ENCODE assay signal across 21 mouse cellular contexts in the genomic region with DNA sequence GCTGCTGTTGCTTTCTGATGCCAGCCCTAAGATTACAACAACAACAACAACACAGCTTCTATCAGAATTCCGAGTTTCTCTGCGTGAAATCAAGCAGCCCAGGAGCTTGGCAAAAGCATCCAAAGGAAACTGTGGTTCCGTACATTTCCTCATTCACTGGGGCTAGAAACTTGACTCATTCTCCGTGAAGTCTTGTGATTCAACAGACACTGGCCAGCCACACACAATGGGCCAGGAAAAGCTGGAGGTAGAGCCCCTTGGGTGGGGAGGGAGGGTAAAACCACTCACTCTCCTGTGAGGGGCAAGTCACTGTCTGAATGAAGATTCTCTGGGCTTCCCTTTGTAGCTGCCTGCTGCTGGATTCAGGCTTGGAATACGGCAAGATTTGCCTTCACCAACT. TPM values are rescaled to one million over a fixed set of nuclear protein-coding genes. Genes with fewer than 3 reads are reported as not detected.
DNase-seq lines count a peak whose midpoint lies in the region; ATAC-seq and TF ChIP-seq lines count a peak whose summit lies in the region.
"Had no signal": no experiment of that assay in that cellular context is flagged by ENCODE, and none has a peak within 500 bp of the region (broad histone marks: within the 10 kb centered on the region; RNA-seq: fewer than 3 reads in every experiment).

No protein-coding gene starts in this region.

- no peak overlapping the region for H3K4me2 ChIP-seq in intestine, embryonic 15.5 days (replicated peaks)
- no peak overlapping the region for H3K4me2 ChIP-seq in intestine, postnatal 0 days (replicated peaks; ENCODE audit: low read depth)
- H3K4me2 ChIP-seq: liver, embryonic 13.5 days; lung, embryonic 15.5 days; midbrain, embryonic 13.5 days; neural tube, embryonic 13.5 days had no signal

- H3K9me3 ChIP-seq in intestine, embryonic 15.5 days, result no peaks in the 10 kb centered on the region
- H3K9me3 ChIP-seq in intestine, postnatal 0 days (ENCODE audit: control insufficient read depth), result no peaks in the 10 kb centered on the region
- H3K9me3 ChIP-seq: liver, embryonic 13.5 days; lung, embryonic 15.5 days; midbrain, embryonic 13.5 days; neural tube, embryonic 13.5 days had no signal

- H3K27ac ChIP-seq in intestine, embryonic 15.5 days, result no peak overlapping the region
- H3K27ac ChIP-seq in intestine, postnatal 0 days (ENCODE audit: low read depth, low read length), result no peak overlapping the region
- H3K27ac ChIP-seq: layer of hippocampus, adult 2 months; liver, embryonic 13.5 days; lung, embryonic 15.5 days; midbrain, embryonic 13.5 days; neural tube, embryonic 13.5 days had no signal

- no peaks in the 10 kb centered on the region for H3K36me3 ChIP-seq in intestine, embryonic 15.5 days
- no peaks in the 10 kb centered on the region for H3K36me3 ChIP-seq in intestine, postnatal 0 days (ENCODE audit: control insufficient read depth, insufficient read depth)
- H3K36me3 ChIP-seq: liver, embryonic 13.5 days; lung, embryonic 15.5 days; midbrain, embryonic 13.5 days; neural tube, embryonic 13.5 days had no signal

- no peaks in the 10 kb centered on the region for H3K27me3 ChIP-seq in intestine, embryonic 15.5 days (replicated peaks)
- H3K27me3 ChIP-seq in intestine, postnatal 0 days (replicated peaks; ENCODE audit: control insufficient read depth, insufficient read depth, low read length), result no peaks in the 10 kb centered on the region
- H3K27me3 ChIP-seq: liver, embryonic 13.5 days; lung, embryonic 15.5 days; midbrain, embryonic 13.5 days; neural tube, embryonic 13.5 days had no signal

- no peak for TF ChIP-seq CTCF in intestine, postnatal 0 days (IDR thresholded peaks at IDR 0.05; ENCODE audit: low read depth)

- ATAC-seq in intestine, embryonic 15.5 days, result peak; percentile 45; the same call in 1 of the 2 replicates
- ATAC-seq in intestine, postnatal 0 days, result no peak
- peak; percentile 67 for ATAC-seq in common myeloid progenitor, adult 5-6 weeks (replicated peaks; ENCODE audit: low read depth, poor library complexity, severe bottlenecking)
- ATAC-seq in megakaryocyte, adult 5-6 weeks (ENCODE audit: poor library complexity, severe bottlenecking), result 0 out of 2 replicates have a peak, but pooled peaks have one; percentile 24
- ATAC-seq: CD4-positive, CD25-positive, alpha-beta regulatory T cell, adult 4 months had no signal

- 39% methylated on average over 5 of the region's 5 CpGs for WGBS in intestine, embryonic 15.5 days
- 46% methylated on average over 5 of the region's 5 CpGs for WGBS in intestine, postnatal 0 days

- no peaks in the 10 kb centered on the region for H3K4me1 ChIP-seq in intestine, embryonic 15.5 days (replicated peaks)
- no peaks in the 10 kb centered on the region for H3K4me1 ChIP-seq in intestine, postnatal 0 days (replicated peaks; ENCODE audit: control insufficient read depth, insufficient read depth, low read length)
- H3K4me1 ChIP-seq: lung, embryonic 15.5 days had no signal

- H3K4me3 ChIP-seq in intestine, embryonic 15.5 days (replicated peaks), result no peak overlapping the region
- H3K4me3 ChIP-seq in intestine, postnatal 0 days (ENCODE audit: low read depth, low read length), result no peak overlapping the region
- H3K4me3 ChIP-seq: layer of hippocampus, adult 2 months; liver, embryonic 13.5 days; lung, embryonic 15.5 days; midbrain, embryonic 13.5 days; neural tube, embryonic 13.5 days had no signal

- no peak overlapping the region for H3K9ac ChIP-seq in intestine, embryonic 15.5 days
- H3K9ac ChIP-seq in intestine, postnatal 0 days (ENCODE audit: low read depth, low read length), result no peak overlapping the region
- H3K9ac ChIP-seq: liver, embryonic 13.5 days; lung, embryonic 15.5 days; midbrain, embryonic 13.5 days; neural tube, embryonic 13.5 days had no signal

- DNase-seq in Muller cell, postnatal 12 days (ENCODE audit: inconsistent ontology term), result peak; percentile 58
- DNase-seq in gastrocnemius, adult 18-20 months (ENCODE audit: low spot score), result no peak
- no peak for DNase-seq in layer of hippocampus, postnatal 36 days
- DNase-seq: adrenal gland, postnatal 36 days; cerebellum, adult 18-20 months; cerebellum, postnatal 25 days; gastrocnemius, postnatal 36 days; heart, postnatal 4 days; kidney, adult 2 months; liver, embryonic 13.5 days; right cerebral cortex, postnatal 14 days had no signal

RNA-seq across cellular contexts. Expression of a gene that starts 15.1 kb away (rescaled TPM):
- polyA plus RNA-seq in intestine, embryonic 15.5 days (2015; fragmentation: Nextera tagmentation; extraction: Ambion mirVana), result 0.37 and 0.39 TPM in 2 replicates
- 0.26 and 0.34 TPM in 2 replicates for polyA plus RNA-seq in intestine, postnatal 0 days (2015; fragmentation: Nextera tagmentation; extraction: Ambion mirVana)
- not detected in 2 replicates for total RNA-seq in common myeloid progenitor, adult 5-6 weeks (2017)
- total RNA-seq in megakaryocyte, adult 5-6 weeks (2015), result not detected in 2 replicates
- total RNA-seq in megakaryocyte, adult 5-6 weeks (2017), result not detected in 2 replicates
- under 1 TPM in 1 of 2 experiments, not detected in 1; 0.02 TPM for total RNA-seq in gastrocnemius, adult 18-20 months (2021)
- 100 to 1,000 TPM in 1 of 2 experiments, 10 to 100 TPM in 1; 96.3 to 105 TPM for total RNA-seq in layer of hippocampus, postnatal 36 days (2021)
- total RNA-seq: gastrocnemius, postnatal 36 days; heart, postnatal 4 days had no signal
- polyA plus RNA-seq: CD4-positive, CD25-positive, alpha-beta regulatory T cell, adult 4 months; limb, embryonic 11.5 days had no signal

RNA-seq across cellular contexts. Expression of a gene that starts 59.0 kb away (rescaled TPM):
- polyA plus RNA-seq in intestine, embryonic 15.5 days (2015; fragmentation: Nextera tagmentation; extraction: Ambion mirVana), result 35.3 and 36.6 TPM in 2 replicates
- 16.9 and 20.4 TPM in 2 replicates for polyA plus RNA-seq in intestine, postnatal 0 days (2015; fragmentation: Nextera tagmentation; extraction: Ambion mirVana)
- total RNA-seq in common myeloid progenitor, adult 5-6 weeks (2017), result 30.4 and 40.7 TPM in 2 replicates
- 56.1 and 61.0 TPM in 2 replicates for total RNA-seq in megakaryocyte, adult 5-6 weeks (2015)
- 69.5 and 70.7 TPM in 2 replicates for total RNA-seq in megakaryocyte, adult 5-6 weeks (2017)
- 1 to 10 TPM; 7.4 to 8.5 TPM for total RNA-seq in gastrocnemius, adult 18-20 months (2021)
- total RNA-seq in layer of hippocampus, postnatal 36 days (2021), result 10 to 100 TPM; 32.3 to 34.8 TPM

Comparison
In these comparisons a context has a peak if more than half of its experiments do, and no peak if none do; other contexts are left out.
1. RNA of a gene that starts 15.1 kb away (total RNA-seq): 96.3 to 105 TPM in layer of hippocampus, postnatal 36 days; 0.02 TPM in gastrocnemius, adult 18-20 months, not detected in common myeloid progenitor, adult 5-6 weeks and not detected in megakaryocyte, adult 5-6 weeks; every median in the first group is over 10 times any median in the second.